Mouse (Mus musculus): ENCODE results near the gene Cacna1d. TPM values are rescaled to one million over a fixed set of nuclear protein-coding genes. Genes with fewer than 3 reads are reported as not detected.

The Cacna1d gene
- polyA plus RNA-seq, 1 experiment from 2014 or later, result 0.36 TPM

DNA sequence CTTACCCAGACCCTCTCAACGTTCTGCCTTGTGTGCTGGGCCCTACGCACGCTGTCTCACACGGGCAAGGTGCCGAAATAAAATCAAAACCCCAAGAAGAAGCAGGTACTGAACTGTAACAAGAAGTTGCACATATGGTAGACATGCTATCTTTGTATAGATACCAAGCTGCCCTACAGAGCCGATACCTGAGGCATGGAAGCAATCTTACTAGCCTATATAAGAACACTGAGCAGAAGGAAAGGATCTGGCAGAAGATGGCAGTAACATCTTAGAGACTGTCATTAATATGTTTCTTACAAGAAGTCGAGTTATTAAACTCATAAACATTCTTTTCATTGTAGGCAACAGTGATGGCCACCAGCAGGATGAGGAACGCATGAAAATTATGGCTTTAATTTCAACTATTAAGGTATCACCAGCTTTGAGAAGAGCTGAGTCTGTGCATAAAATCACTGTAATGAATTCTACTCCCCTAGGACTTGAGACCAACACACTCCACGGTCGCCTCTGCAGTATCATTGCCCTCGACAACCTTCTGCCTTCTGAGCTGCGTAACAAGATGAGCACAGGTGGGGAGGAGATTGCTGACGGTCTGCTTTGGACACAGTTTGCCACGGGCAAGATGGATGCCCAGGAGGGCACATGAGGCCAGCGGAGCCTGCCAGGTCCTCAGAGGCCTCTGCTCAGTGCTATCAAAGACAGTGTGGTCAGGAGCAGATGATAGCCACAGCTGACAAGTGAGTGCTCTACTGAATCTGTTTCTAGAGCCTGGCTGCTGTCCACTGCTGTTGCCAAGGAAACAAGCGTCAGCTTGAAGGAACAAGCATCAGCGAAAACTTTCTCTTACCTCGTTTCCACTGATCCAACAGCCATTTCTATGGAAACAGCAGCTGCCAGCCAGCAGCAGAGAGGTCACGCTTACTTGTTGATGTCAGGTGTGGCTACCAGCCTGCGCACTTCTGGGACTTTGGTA lies 327.2 kb downstream of the Cacna1d start:
- no peaks in the 10 kb centered on the region for H3K4me1 ChIP-seq (ENCODE audit: insufficient read depth)
- H3K27ac ChIP-seq (ENCODE audit: low read depth), result no peak overlapping the region
- H3K9ac ChIP-seq (replicated peaks), result no peak overlapping the region
- no peak overlapping the region for H3K4me2 ChIP-seq (ENCODE audit: low read depth, low read length)
- H3K27me3 ChIP-seq (ENCODE audit: insufficient read depth, low read length), result no peaks in the 10 kb centered on the region
- H3K9me3 ChIP-seq (ENCODE audit: low read length), result no peaks in the 10 kb centered on the region
- TF ChIP-seq CTCF (IDR thresholded peaks at IDR 0.05; ENCODE audit: low read depth), result no peak
- no peak for TF ChIP-seq EP300 (IDR thresholded peaks at IDR 0.05; ENCODE audit: low read depth)
- ATAC-seq (no peak), DNase-seq (no peak)
- 75% methylated on average over 20 of the region's 20 CpGs for WGBS (ENCODE audit: insufficient replicate concordance)
- no peak overlapping the region for H3K4me3 ChIP-seq (ENCODE audit: low read depth, low read length)
- H3K36me3 ChIP-seq (replicated peaks; ENCODE audit: insufficient read depth, low read length), result no peaks in the 10 kb centered on the region

DNA sequence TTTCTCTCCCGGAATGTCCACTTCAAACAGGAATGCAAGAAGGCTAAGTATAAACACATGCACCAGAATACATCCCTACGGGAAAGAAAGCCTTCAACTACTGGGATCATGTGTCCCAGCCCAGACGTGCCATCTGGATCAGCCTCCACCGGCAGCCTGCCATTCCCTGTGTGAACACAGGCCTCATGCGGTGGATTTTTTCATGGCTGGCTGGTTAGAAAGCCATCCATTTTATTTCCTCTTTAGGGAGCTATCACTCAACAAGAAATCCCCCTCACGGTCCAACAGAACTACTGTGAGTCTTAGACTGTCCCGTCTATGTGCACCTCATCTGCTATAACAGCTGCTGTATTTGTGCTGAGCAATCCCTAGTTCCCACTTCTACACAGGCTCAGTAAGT lies 343.5 kb downstream of the Cacna1d start:
- no peak overlapping the region for H3K4me3 ChIP-seq (ENCODE audit: low read depth, low read length)
- WGBS (ENCODE audit: insufficient replicate concordance), result 81% methylated on average over 7 of the region's 7 CpGs
- ATAC-seq, result no peak

DNA sequence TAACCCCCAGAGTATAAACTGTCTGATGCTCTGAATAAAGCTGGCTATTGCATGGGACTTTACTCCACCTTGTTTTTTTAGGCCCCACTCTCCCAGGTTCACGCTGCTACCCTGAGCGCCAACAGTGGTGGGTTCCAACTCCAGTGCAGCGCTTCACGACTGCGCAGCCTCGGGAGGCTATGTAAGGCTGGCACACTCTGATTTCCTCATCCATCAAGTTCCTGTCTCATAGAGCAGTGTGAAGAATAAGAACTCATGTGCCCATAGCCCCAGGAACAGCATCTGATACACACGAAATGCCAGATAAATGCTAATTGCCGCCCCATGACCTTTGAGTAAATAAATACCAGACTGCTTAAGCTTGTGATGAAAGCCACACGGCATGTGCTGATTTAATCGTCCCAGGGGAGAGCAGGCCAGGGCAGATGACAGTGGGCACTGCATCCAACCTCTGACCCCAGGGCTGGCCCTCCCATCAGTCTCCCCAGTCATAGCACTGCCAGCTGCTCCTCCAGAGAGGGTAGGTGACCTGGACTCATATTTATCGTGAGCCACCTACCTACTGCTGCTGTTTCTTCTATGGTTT lies 352.8 kb downstream of the Cacna1d start:
- ATAC-seq (no peak), DNase-seq (no peak)
- Histone ChIP-seq H3K9me3 (ENCODE audit: low read length) (no peaks in the 10 kb centered on the region), H3K9ac (replicated peaks) (no peak overlapping the region), H3K4me1 (ENCODE audit: insufficient read depth) (no peaks in the 10 kb centered on the region), H3K27ac (ENCODE audit: low read depth) (no peak overlapping the region), H3K4me3 (ENCODE audit: low read depth, low read length) (no peak overlapping the region), H3K27me3 (ENCODE audit: insufficient read depth, low read length) (no peaks in the 10 kb centered on the region), H3K4me2 (ENCODE audit: low read depth, low read length) (no peak overlapping the region), H3K36me3 (replicated peaks; ENCODE audit: insufficient read depth, low read length) (no peaks in the 10 kb centered on the region)
- WGBS (ENCODE audit: insufficient replicate concordance), result 72% methylated on average over 11 of the region's 11 CpGs
- no peak for TF ChIP-seq EP300 (IDR thresholded peaks at IDR 0.05; ENCODE audit: low read depth)
- no peak for TF ChIP-seq CTCF (IDR thresholded peaks at IDR 0.05; ENCODE audit: low read depth)

More for the DNA sequence above, 343.5 kb downstream of the Cacna1d start:
- no peak for DNase-seq
- Histone ChIP-seq H3K9ac (replicated peaks) (no peak overlapping the region), H3K36me3 (replicated peaks; ENCODE audit: insufficient read depth, low read length) (no peaks in the 10 kb centered on the region), H3K4me1 (ENCODE audit: insufficient read depth) (no peaks in the 10 kb centered on the region), H3K27me3 (ENCODE audit: insufficient read depth, low read length) (no peaks in the 10 kb centered on the region), H3K4me2 (ENCODE audit: low read depth, low read length) (no peak overlapping the region), H3K9me3 (ENCODE audit: low read length) (no peaks in the 10 kb centered on the region), H3K27ac (ENCODE audit: low read depth) (no peak overlapping the region)
- no peak for TF ChIP-seq CTCF (IDR thresholded peaks at IDR 0.05; ENCODE audit: low read depth)
- TF ChIP-seq EP300 (IDR thresholded peaks at IDR 0.05; ENCODE audit: low read depth), result no peak

DNA sequence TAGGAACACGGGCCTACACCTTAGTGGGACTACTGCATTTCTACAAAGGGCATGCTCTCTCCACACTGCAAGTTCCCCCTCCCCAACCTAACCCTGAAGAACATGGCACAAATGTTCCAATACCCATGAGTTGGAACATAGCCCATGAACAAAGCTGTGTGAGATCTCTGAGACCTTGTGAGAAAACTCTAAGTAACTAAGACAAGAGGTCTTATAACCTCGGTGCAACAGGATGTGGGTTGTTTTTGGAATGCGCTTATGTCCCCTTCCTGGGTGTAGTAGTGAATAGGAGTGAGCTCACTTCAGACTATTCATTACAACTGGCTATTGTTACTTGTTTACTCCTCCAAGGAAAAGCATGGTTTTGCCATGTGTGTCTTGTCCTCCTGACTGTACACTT lies 353.3 kb downstream of the Cacna1d start:
- Histone ChIP-seq H3K4me1 (ENCODE audit: insufficient read depth) (no peaks in the 10 kb centered on the region), H3K27ac (ENCODE audit: low read depth) (no peak overlapping the region), H3K27me3 (ENCODE audit: insufficient read depth, low read length) (no peaks in the 10 kb centered on the region), H3K9me3 (ENCODE audit: low read length) (no peaks in the 10 kb centered on the region), H3K36me3 (replicated peaks; ENCODE audit: insufficient read depth, low read length) (no peaks in the 10 kb centered on the region), H3K9ac (replicated peaks) (no peak overlapping the region), H3K4me2 (ENCODE audit: low read depth, low read length) (no peak overlapping the region), H3K4me3 (ENCODE audit: low read depth, low read length) (no peak overlapping the region)
- DNase-seq, result no peak
- TF ChIP-seq CTCF (IDR thresholded peaks at IDR 0.05; ENCODE audit: low read depth) (no peak), EP300 (IDR thresholded peaks at IDR 0.05; ENCODE audit: low read depth) (no peak)
- WGBS (ENCODE audit: insufficient replicate concordance), result 61% methylated on average over 3 of the region's 3 CpGs
- no peak for ATAC-seq

DNA sequence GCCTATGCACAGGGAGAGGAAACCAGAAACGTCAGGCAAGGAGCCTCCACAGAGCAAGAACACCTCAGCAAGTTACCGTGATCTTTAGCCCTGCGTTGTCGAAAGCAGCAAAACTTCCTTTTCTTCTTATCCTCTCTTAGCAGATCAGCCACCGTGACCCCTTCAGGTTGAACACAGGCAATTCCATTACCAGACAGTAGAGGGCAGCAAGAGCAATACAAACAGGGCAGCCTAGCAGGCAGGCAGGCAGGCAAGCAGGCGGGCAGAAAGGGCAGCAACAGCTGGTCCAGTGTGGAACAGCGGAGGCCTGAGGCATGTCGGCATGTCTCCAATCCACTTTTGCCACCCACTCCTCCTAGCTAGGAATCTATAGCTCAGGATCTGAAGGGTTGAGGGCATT lies 354.3 kb downstream of the Cacna1d start:
- no peaks in the 10 kb centered on the region for H3K4me1 ChIP-seq (ENCODE audit: insufficient read depth)
- H3K9me3 ChIP-seq (ENCODE audit: low read length), result no peaks in the 10 kb centered on the region
- H3K27me3 ChIP-seq (ENCODE audit: insufficient read depth, low read length), result no peaks in the 10 kb centered on the region
- no peak overlapping the region for H3K9ac ChIP-seq (replicated peaks)
- H3K36me3 ChIP-seq (replicated peaks; ENCODE audit: insufficient read depth, low read length), result no peaks in the 10 kb centered on the region
- no peak overlapping the region for H3K27ac ChIP-seq (ENCODE audit: low read depth)
- WGBS (ENCODE audit: insufficient replicate concordance), result 7% methylated on average over 8 of the region's 8 CpGs
- no peak overlapping the region for H3K4me2 ChIP-seq (ENCODE audit: low read depth, low read length)
- peak; percentile 62; the same call in 1 of the 2 replicates for ATAC-seq
- no peak overlapping the region for H3K4me3 ChIP-seq (ENCODE audit: low read depth, low read length)
- TF ChIP-seq CTCF (IDR thresholded peaks at IDR 0.05; ENCODE audit: low read depth) (peak; percentile 98), EP300 (IDR thresholded peaks at IDR 0.05; ENCODE audit: low read depth) (no peak)
- peak; percentile 85 for DNase-seq

DNA sequence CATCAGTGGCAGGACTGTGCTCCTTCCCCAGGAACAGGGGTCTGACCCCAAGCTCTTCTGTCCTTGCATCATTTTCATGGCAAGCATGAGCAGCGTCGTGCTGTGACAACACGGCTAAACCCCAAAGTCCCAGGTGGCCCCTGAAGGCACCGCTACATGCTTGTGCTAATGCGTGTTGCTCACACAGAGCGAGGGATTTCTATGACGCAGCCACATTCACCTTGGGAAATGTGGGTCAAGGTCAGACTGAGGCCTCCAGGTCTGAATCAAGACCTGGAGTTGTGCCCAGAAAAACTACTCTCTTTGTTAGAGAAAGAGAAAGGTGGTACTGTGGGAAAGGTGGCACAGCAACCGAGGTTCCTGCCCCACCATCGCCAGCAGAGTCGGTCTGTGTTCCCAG lies 355.9 kb downstream of the Cacna1d start:
- ATAC-seq (no peak), DNase-seq (no peak)
- Histone ChIP-seq H3K4me3 (ENCODE audit: low read depth, low read length) (no peak overlapping the region), H3K9ac (replicated peaks) (no peak overlapping the region), H3K4me2 (ENCODE audit: low read depth, low read length) (no peak overlapping the region), H3K36me3 (replicated peaks; ENCODE audit: insufficient read depth, low read length) (no peaks in the 10 kb centered on the region), H3K27ac (ENCODE audit: low read depth) (no peak overlapping the region), H3K4me1 (ENCODE audit: insufficient read depth) (no peaks in the 10 kb centered on the region), H3K27me3 (ENCODE audit: insufficient read depth, low read length) (no peaks in the 10 kb centered on the region), H3K9me3 (ENCODE audit: low read length) (no peaks in the 10 kb centered on the region)
- 72% methylated on average over 10 of the region's 10 CpGs for whole genome bisulfite sequencing (ENCODE audit: insufficient replicate concordance)
- TF ChIP-seq CTCF (IDR thresholded peaks at IDR 0.05; ENCODE audit: low read depth) (no peak), EP300 (IDR thresholded peaks at IDR 0.05; ENCODE audit: low read depth) (no peak)

All from liver, postnatal 0 days (tissue).